In the genomic region with DNA sequence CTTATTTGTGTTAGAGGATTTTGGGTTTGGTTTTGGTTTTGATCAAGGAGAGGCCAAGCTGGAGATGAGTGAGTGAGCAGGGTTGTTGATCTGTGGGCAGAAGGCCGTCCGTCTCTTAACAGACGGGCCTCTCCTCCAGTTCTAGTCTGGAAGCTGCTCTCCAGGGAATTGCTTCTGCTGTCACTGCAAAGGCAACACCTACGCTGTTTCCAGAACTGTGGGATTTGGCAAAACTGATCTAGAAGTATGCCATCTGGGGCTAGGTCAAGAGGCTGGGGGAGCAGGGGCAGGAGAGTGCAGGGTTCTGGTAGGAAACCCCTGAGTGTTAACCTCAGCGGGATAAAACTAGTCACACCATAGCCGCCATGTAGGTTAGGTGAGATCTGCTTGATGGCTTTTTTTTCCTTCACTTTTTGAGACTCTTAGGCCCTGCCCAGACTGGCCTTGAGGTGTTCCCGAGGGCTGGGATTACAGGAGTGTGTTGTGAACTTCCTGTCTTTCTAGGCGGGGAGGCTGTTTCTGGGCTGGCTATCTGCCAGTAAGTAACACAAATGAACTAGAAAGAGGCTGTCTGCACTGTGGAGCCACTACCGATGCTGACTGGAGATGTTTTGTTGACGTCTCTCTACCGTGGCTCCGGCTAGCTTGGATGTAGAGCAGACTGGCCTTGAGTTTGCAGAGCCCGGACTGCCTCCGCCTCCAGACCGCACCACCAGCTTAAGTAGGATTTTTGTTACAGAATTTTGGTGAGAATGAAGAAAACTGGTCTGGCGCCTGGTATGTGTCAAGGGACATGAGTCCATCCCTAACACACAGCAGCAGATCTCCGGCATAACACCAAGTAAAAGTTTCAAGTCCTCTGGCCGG, we compare ENCODE assay signal across 8 mouse cellular contexts. TPM values are rescaled to one million over a fixed set of nuclear protein-coding genes. Genes with fewer than 3 reads are reported as not detected.
DNase-seq lines count a peak whose midpoint lies in the region; ATAC-seq and TF ChIP-seq lines count a peak whose summit lies in the region.

A gene (plus strand): TSS at position 547 of the 867 bp plus-strand sequence.

- TF ChIP-seq POLR2A in spleen, adult 2 months (IDR thresholded peaks at IDR 0.05; ENCODE audit: low read depth, low read length), result no peak; the same call in 1 of the 2 replicates
- no peak for TF ChIP-seq POLR2A in limb, embryonic 14.5 days (IDR thresholded peaks at IDR 0.05; ENCODE audit: borderline replicate concordance, extremely low read depth, insufficient read depth, insufficient read length)

- H3K36me3 ChIP-seq in spleen, adult 2 months (ENCODE audit: control insufficient read depth, insufficient read depth, low read length), result peaks cover 10% of the 10 kb centered on the region
- peaks cover 28% of the 10 kb centered on the region for H3K36me3 ChIP-seq in hindbrain, embryonic 12.5 days
- peaks cover 42% of the 10 kb centered on the region for H3K36me3 ChIP-seq in limb, embryonic 14.5 days (ENCODE audit: control insufficient read depth, insufficient read depth, low read length)
- H3K36me3 ChIP-seq in stomach, postnatal 0 days (ENCODE audit: control insufficient read depth, insufficient read depth, low read length), result peaks cover 4% of the 10 kb centered on the region

- peaks cover 14% of the 10 kb centered on the region for H3K4me1 ChIP-seq in spleen, adult 2 months (ENCODE audit: control insufficient read depth, insufficient read depth, insufficient read length)
- H3K4me1 ChIP-seq in hindbrain, embryonic 12.5 days, result peaks cover 34% of the 10 kb centered on the region
- peaks cover 23% of the 10 kb centered on the region for H3K4me1 ChIP-seq in limb, embryonic 14.5 days (ENCODE audit: control insufficient read depth, insufficient read depth, low read length)
- H3K4me1 ChIP-seq in stomach, postnatal 0 days (replicated peaks; ENCODE audit: control insufficient read depth, insufficient read depth), result peaks cover 2% of the 10 kb centered on the region

- DNase-seq in cerebellum, adult 9-10 months, result peak; percentile 52
- no peak for DNase-seq in cerebellum, adult 8-10 months
- no peak for DNase-seq in spleen, adult 2 months (ENCODE audit: low read depth in 1 of 2, low spot score in 2 of 2)
- no peak for DNase-seq in spleen, postnatal 10 days (ENCODE audit: low spot score in 2 of 2)
- DNase-seq in limb, embryonic 14.5 days (ENCODE audit: low spot score), result peak; percentile 32
- DNase-seq in stomach, postnatal 0 days (ENCODE audit: low spot score), result peak; percentile 60
- DNase-seq in Muller cell, postnatal 12 days (ENCODE audit: inconsistent ontology term), result no peak

- no peaks in the 10 kb centered on the region for H3K9me3 ChIP-seq in hindbrain, embryonic 12.5 days (replicated peaks)
- H3K9me3 ChIP-seq in limb, embryonic 14.5 days (ENCODE audit: control insufficient read depth, low read length), result no peaks in the 10 kb centered on the region
- no peaks in the 10 kb centered on the region for H3K9me3 ChIP-seq in stomach, postnatal 0 days (ENCODE audit: control insufficient read depth, low read length)

- TF ChIP-seq EP300 in stomach, postnatal 0 days (optimal IDR thresholded peaks at IDR 0.05), result no peak

- no peaks in the 10 kb centered on the region for H3K27me3 ChIP-seq in spleen, adult 2 months (ENCODE audit: control insufficient read depth, insufficient read depth, low read length)
- no peaks in the 10 kb centered on the region for H3K27me3 ChIP-seq in hindbrain, embryonic 12.5 days
- H3K27me3 ChIP-seq in limb, embryonic 14.5 days (ENCODE audit: control insufficient read depth, insufficient read depth, low read length), result no peaks in the 10 kb centered on the region
- H3K27me3 ChIP-seq in stomach, postnatal 0 days (ENCODE audit: control insufficient read depth, insufficient read depth, low read length), result no peaks in the 10 kb centered on the region

- peak within 1 kb of the TSS; percentile 90 for H3K27ac ChIP-seq in spleen, adult 2 months (ENCODE audit: insufficient read depth, low read length)
- peak within 1 kb of the TSS; percentile 95; the same call in 1 of the 2 replicates for H3K27ac ChIP-seq in hindbrain, embryonic 12.5 days
- H3K27ac ChIP-seq in limb, embryonic 14.5 days (replicated peaks; ENCODE audit: low read depth, low read length), result peak within 1 kb of the TSS; percentile 94
- peak within 1 kb of the TSS; percentile 97 for H3K27ac ChIP-seq in stomach, postnatal 0 days (replicated peaks)

- peak within 1 kb of the TSS; percentile 78 for H3K4me2 ChIP-seq in hindbrain, embryonic 12.5 days (replicated peaks)
- H3K4me2 ChIP-seq in limb, embryonic 14.5 days (replicated peaks; ENCODE audit: low read depth, low read length, severe bottlenecking), result peak within 1 kb of the TSS; percentile 91
- H3K4me2 ChIP-seq in stomach, postnatal 0 days (replicated peaks; ENCODE audit: low read depth), result peak within 1 kb of the TSS; percentile 91

- 22% methylated on average over 18 of the region's 18 CpGs for WGBS in spleen, adult 2 months
- 84% methylated on average over 18 of the region's 18 CpGs for WGBS in hindbrain, embryonic 12.5 days
- 61% methylated on average over 18 of the region's 18 CpGs for WGBS in limb, embryonic 14.5 days
- WGBS in stomach, postnatal 0 days, result 35% methylated on average over 18 of the region's 18 CpGs

- ATAC-seq in hindbrain, embryonic 12.5 days (ENCODE audit: low FRiP score), result no peak
- no peak for ATAC-seq in limb, embryonic 14.5 days (ENCODE audit: low FRiP score, low read depth)
- ATAC-seq in stomach, postnatal 0 days (ENCODE audit: low FRiP score, low TSS enrichment), result peak; percentile 17

- TF ChIP-seq CTCF in spleen, adult 2 months (IDR thresholded peaks at IDR 0.05; ENCODE audit: extremely low read depth, insufficient read depth, insufficient read length, insufficient replicate concordance), result no peak
- TF ChIP-seq CTCF in stomach, postnatal 0 days (IDR thresholded peaks at IDR 0.05; ENCODE audit: low read depth), result no peak

- peak within 1 kb of the TSS; percentile 85; the same call in 1 of the 2 replicates for H3K9ac ChIP-seq in hindbrain, embryonic 12.5 days
- H3K9ac ChIP-seq in limb, embryonic 14.5 days (ENCODE audit: low read depth, low read length, severe bottlenecking), result peak within 1 kb of the TSS; percentile 84; the same call in 1 of the 2 replicates
- peak within 1 kb of the TSS; percentile 86; the same call in 1 of the 2 replicates for H3K9ac ChIP-seq in stomach, postnatal 0 days (ENCODE audit: low read length)

- H3K4me3 ChIP-seq in spleen, adult 2 months (ENCODE audit: extremely low read depth, insufficient read depth, insufficient read length), result peak within 1 kb of the TSS; percentile 60; the same call in 1 of the 2 replicates
- H3K4me3 ChIP-seq in hindbrain, embryonic 12.5 days, result peak within 1 kb of the TSS; percentile 56
- H3K4me3 ChIP-seq in limb, embryonic 14.5 days (replicated peaks; ENCODE audit: low read length), result peak within 1 kb of the TSS; percentile 62
- H3K4me3 ChIP-seq in stomach, postnatal 0 days (ENCODE audit: low read depth, low read length), result peak within 1 kb of the TSS; percentile 56

RNA-seq across cellular contexts. Expression of the gene that starts here (rescaled TPM):
- polyA plus RNA-seq in spleen, adult 2 months (2012; rRNA removed), result 5.0 TPM in 2 replicates
- 21.1 and 23.0 TPM in 2 replicates for polyA plus RNA-seq in hindbrain, embryonic 12.5 days (2016; fragmentation: Nextera tagmentation; extraction: Ambion mirVana)
- polyA plus RNA-seq in limb, embryonic 14.5 days (2012; rRNA removed), result 11.2 and 12.0 TPM in 2 replicates
- 3.6 and 4.9 TPM in 2 replicates for polyA plus RNA-seq in limb, embryonic 14.5 days (2014; fragmentation: Nextera tagmentation; extraction: Ambion mirVana)
- 3.0 and 3.6 TPM in 2 replicates for polyA plus RNA-seq in stomach, postnatal 0 days (2015; fragmentation: Nextera tagmentation; extraction: Ambion mirVana)

Comparison
In these comparisons a context has a peak if more than half of its experiments do, and no peak if none do; other contexts are left out.
1. DNase-seq: peak in cerebellum, adult 9-10 months (single experiment), limb, embryonic 14.5 days (single experiment) and stomach, postnatal 0 days (single experiment); none in cerebellum, adult 8-10 months (single experiment), spleen, adult 2 months (0 of 2), spleen, postnatal 10 days (0 of 2) and Muller cell, postnatal 12 days (single experiment).
2. Peak in every context shown above with its lines, with median percentiles within 50 percentile points of each other: H3K27ac ChIP-seq, H3K4me3 ChIP-seq, H3K4me2 ChIP-seq and H3K9ac ChIP-seq.